Mouse (Mus musculus) lung, postnatal 0 days (tissue): ENCODE data around the gene Slc46a3.
A peak's percentile ranks its signal among the peaks of the same experiment; 100 is the strongest.

Source experiments
- CTCF ChIP-seq: IDR thresholded peaks from 2 replicates; pipeline ENCODE4 v1.5.1; 2016; ENCODE audit warnings: antibody characterized with exemption, mild to moderate bottlenecking
- EP300 ChIP-seq: IDR thresholded peaks from 2 replicates; pipeline ENCODE4 v1.6.1; 2016; ENCODE audit warnings: antibody characterized with exemption, mild to moderate bottlenecking, control low read depth

GRCm38 (mm10) chr5:147928668-147929497 is 34.3 kb upstream of the Slc46a3 start:
- peak; percentile 49 for TF ChIP-seq CTCF
- TF ChIP-seq EP300 = no peak
